Mouse (Mus musculus) forebrain, embryonic 16.5 days (tissue): ENCODE data around the gene Rora. TPM values are rescaled to one million over a fixed set of nuclear protein-coding genes. Genes with fewer than 3 reads are reported as not detected.

Source experiments
- ATAC-seq: fragments of 200-750 bp; cut with Nextera tagmentation; 2 replicates; pipeline ENCODE4 v1.8.0; 2017; ENCODE audit warnings: mild to moderate bottlenecking, moderate library complexity
- H3K27ac ChIP-seq: fragments of 300-500 bp; sonication (generic); 2 replicates; pipeline ENCODE4 v1.5.1; 2014; ENCODE audit warnings: low read length, control low read depth
- H3K27me3 ChIP-seq: fragments of 300-500 bp; sonication (generic); replicated peaks from 2 replicates; pipeline ENCODE4 v1.6.1; 2014; ENCODE audit warnings: low read length; ENCODE audit not compliant: control insufficient read depth, insufficient read depth
- H3K36me3 ChIP-seq: fragments of 300-500 bp; sonication (generic); 2 replicates; pipeline ENCODE4 v1.6.1; 2014; ENCODE audit not compliant: control insufficient read depth, insufficient read depth
- H3K4me1 ChIP-seq: fragments of 300-500 bp; sonication (generic); replicated peaks from 2 replicates; pipeline ENCODE4 v1.6.1; 2014; ENCODE audit warnings: low read length; ENCODE audit not compliant: control insufficient read depth, insufficient read depth
- H3K4me2 ChIP-seq: fragments of 300-500 bp; sonication (generic); 2 replicates; pipeline ENCODE4 v1.6.1; 2014; ENCODE audit warnings: mild to moderate bottlenecking, low read length, control low read depth
- H3K4me3 ChIP-seq: fragments of 300-500 bp; sonication (generic); replicated peaks from 2 replicates; pipeline ENCODE4 v1.5.1; 2014; ENCODE audit warnings: mild to moderate bottlenecking, low read length, control low read depth
- H3K9ac ChIP-seq: fragments of 300-500 bp; sonication (generic); replicated peaks from 2 replicates; pipeline ENCODE4 v1.6.1; 2014; ENCODE audit warnings: low read depth, low read length, control low read depth
- H3K9me3 ChIP-seq: fragments of 300-500 bp; sonication (generic); 2 replicates; pipeline ENCODE4 v1.6.1; 2016; ENCODE audit warnings: low read length; ENCODE audit not compliant: control insufficient read depth
- WGBS: fragments of 180-500 bp; shearing (Covaris S2); extraction: QIAGEN DNeasy Blood & Tissue Kit; methylation state at CpG from one replicate; pipeline ENCODE4 v1.1.7; 2014; 5-methylcytosine and 5-hydroxymethylcytosine counted together
- polyA plus RNA-seq: library from polyadenylated mRNA; unstranded; fragments of >200 nt; fragmentation: Nextera tagmentation; extraction: Ambion mirVana; gene quantifications from 2 replicates; pipeline ENCODE4 v1.2.1, GENCODE M21; 2015

Rora gene
- polyA plus RNA-seq, 1 experiment from 2014 or later: 7.9 TPM

DNA sequence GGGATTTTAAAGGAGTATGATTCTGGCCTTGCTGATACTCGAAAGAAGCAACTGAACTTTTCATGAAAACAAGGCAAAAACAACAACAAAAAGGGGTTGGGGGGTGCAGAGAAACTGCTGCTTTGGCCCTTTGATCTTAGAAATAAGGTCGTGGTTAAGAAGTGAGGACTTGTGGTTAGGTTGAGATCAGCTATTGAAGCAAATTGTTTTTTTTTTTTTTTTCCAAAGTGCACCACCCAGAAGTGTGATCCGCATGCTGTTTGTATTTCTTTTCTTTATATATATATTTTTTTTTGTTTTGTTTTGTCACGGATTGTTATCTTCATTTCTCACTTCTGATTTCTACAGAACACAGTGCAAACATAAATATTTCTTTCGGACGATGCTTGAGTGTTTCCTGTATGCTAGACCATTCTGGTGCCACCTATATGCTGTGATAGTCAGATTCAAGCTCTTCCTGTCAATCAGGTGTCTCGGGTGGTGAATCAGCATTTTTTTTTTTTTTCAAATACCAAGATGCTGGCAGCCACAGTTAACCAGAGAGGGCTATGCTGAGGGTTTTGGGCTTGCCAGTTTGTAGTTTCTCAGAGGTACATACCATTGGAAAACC, 644.3 kb downstream of the Rora start:
- Histone ChIP-seq H3K4me2 (no peak overlapping the region), H3K9ac (no peak overlapping the region), H3K4me3 (no peak overlapping the region), H3K4me1 (peaks cover 5% of the 10 kb centered on the region), H3K36me3 (no peaks in the 10 kb centered on the region), H3K9me3 (no peaks in the 10 kb centered on the region), H3K27ac (no peak overlapping the region), H3K27me3 (peaks cover 16% of the 10 kb centered on the region)
- no peak for ATAC-seq
- 82% methylated on average over 7 of the region's 7 CpGs for WGBS

DNA sequence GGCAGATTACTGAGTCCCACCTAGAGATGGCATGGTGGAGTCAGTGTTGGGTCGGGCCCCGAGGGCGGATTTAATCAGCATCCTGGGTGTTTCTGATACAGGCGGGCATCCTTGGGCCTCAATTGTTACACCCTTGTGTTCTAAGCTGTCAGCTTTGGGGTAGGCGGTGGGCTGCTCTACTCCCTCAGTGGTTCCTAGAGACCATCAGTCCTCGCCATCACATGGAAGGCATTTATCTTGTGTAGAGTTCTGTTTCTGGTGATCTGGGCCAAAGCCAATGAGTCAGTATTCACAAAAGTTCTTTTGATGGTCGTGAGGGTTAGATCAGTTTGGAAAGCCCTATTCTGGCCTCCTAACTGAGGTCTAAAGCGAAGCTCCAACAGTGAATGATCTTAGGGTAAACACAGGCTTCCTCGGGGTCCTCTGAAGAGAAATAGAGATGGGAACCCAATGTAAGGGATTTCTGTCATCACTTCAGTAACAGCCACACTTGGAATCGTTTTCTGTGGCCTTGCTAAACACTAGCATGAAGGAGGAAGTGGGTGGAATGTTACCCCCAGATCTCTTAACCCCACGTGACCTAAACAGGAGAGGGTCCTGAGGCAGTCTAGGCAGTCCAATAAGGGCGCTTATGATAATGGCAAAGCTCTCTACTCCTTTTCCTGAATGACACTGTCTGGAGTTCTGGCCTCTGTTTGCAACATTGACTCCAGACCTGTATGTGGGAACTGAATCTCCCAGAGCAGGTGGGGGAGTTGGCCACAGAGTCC, 645.2 kb downstream of the Rora start:
- Histone ChIP-seq H3K9ac (no peak overlapping the region), H3K27me3 (peaks cover 10% of the 10 kb centered on the region), H3K36me3 (no peaks in the 10 kb centered on the region), H3K4me1 (peaks cover 7% of the 10 kb centered on the region), H3K9me3 (no peaks in the 10 kb centered on the region), H3K4me3 (no peak overlapping the region), H3K27ac (no peak overlapping the region), H3K4me2 (no peak overlapping the region)
- WGBS: 80% methylated on average over 12 of the region's 12 CpGs
- no peak for ATAC-seq

DNA sequence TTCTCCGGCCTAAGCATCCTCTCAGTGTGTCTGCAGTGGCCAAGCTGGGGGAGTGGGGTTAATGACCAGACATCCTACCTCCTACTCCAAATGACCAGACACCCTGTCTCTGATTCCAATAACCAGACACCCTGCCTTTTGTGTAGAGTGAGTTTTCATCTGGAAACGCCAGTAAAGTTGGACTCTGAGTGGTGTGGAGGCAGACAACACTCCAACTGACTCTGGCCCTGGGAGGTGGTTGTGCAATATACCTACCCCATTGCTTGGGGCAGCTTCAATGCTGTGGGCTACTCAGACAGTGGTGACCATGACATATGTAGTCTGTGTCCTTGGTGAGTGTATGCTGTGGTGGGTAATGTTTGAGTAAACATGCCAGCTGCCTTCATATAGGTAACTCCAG, 645.9 kb downstream of the Rora start:
- H3K27ac ChIP-seq: no peak overlapping the region
- ATAC-seq: no peak
- H3K36me3 ChIP-seq: no peaks in the 10 kb centered on the region
- H3K4me2 ChIP-seq: no peak overlapping the region
- H3K4me3 ChIP-seq: no peak overlapping the region
- 81% methylated on average over 2 of the region's 2 CpGs for WGBS
- H3K4me1 ChIP-seq: peaks cover 7% of the 10 kb centered on the region
- H3K27me3 ChIP-seq: peaks cover 8% of the 10 kb centered on the region
- H3K9me3 ChIP-seq: no peaks in the 10 kb centered on the region
- H3K9ac ChIP-seq: no peak overlapping the region

DNA sequence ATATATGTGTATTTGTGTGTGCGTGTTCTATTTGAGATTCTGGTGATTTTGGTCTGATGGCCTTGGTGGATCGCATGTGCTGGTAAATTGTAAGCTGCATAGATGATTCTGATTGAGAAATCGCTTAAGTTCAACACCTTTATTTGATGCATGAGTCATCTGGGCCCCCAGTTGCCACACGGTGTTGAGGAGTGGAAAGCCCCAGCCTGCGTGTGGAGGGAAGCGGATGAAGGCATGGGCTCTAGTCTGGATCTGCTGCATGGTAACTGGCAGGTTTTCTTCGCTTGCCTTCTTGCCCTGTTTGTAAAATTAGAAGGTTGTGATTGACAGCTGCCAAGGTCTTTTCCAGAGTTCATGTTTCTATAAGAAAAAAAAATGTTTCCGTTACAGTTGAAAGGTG, 646.7 kb downstream of the Rora start:
- Histone ChIP-seq H3K4me2 (no peak overlapping the region), H3K9me3 (no peaks in the 10 kb centered on the region), H3K9ac (no peak overlapping the region), H3K4me3 (no peak overlapping the region), H3K36me3 (no peaks in the 10 kb centered on the region), H3K27ac (no peak overlapping the region), H3K27me3 (peaks cover 3% of the 10 kb centered on the region), H3K4me1 (peaks cover 7% of the 10 kb centered on the region)
- no peak for ATAC-seq
- WGBS: 90% methylated on average over 8 of the region's 8 CpGs

DNA sequence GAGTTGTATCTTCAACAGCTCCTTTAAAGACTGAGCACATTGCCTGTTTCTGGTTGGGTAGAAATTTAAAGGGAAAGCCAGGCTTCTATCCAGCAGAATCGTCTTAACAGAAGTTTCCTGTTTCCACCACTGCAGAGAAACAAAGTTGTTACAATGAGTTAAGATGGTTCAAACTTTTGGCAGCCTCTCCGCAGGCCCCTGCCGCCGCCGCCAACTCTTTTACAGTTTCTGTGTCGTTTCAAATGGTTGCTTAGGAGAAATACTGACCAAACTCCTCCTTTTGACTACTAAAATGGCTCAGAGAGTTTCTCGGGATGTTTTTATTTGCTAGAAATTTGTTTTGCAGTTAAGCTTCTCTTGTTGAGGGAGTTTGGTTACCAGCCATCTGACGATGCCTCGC, 647.9 kb downstream of the Rora start:
- Histone ChIP-seq H3K9ac (no peak overlapping the region), H3K4me1 (peaks cover 7% of the 10 kb centered on the region), H3K4me3 (no peak overlapping the region), H3K27ac (no peak overlapping the region), H3K4me2 (no peak overlapping the region), H3K9me3 (no peaks in the 10 kb centered on the region), H3K27me3 (peaks cover 3% of the 10 kb centered on the region), H3K36me3 (no peaks in the 10 kb centered on the region)
- no peak for ATAC-seq
- 13% methylated on average over 9 of the region's 9 CpGs for WGBS

DNA sequence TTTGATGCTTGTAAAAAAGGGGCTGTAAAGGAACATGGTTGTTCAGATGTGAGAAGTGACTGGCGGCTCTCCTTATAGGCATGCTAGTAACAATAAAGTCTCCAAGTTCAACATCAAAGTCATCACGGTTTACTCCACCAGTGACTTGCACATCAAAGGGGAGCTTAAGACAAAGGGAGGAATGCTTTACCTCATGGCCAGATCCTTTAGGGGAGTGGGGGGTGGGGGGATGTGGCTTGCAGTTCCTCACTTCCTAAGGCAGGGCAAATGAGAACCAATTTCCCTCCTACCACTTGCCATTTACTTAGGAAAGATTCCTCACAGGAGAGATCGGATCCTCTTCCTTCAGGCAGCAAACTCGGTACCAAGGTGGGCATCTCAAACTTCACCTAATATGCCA, 648.4 kb downstream of the Rora start:
- ATAC-seq: no peak
- Histone ChIP-seq H3K9ac (no peak overlapping the region), H3K27ac (no peak overlapping the region), H3K36me3 (no peaks in the 10 kb centered on the region), H3K4me2 (no peak overlapping the region), H3K4me3 (no peak overlapping the region), H3K4me1 (peaks cover 10% of the 10 kb centered on the region), H3K9me3 (no peaks in the 10 kb centered on the region), H3K27me3 (peaks cover 3% of the 10 kb centered on the region)
- WGBS: 12% methylated on average over 4 of the region's 4 CpGs

DNA sequence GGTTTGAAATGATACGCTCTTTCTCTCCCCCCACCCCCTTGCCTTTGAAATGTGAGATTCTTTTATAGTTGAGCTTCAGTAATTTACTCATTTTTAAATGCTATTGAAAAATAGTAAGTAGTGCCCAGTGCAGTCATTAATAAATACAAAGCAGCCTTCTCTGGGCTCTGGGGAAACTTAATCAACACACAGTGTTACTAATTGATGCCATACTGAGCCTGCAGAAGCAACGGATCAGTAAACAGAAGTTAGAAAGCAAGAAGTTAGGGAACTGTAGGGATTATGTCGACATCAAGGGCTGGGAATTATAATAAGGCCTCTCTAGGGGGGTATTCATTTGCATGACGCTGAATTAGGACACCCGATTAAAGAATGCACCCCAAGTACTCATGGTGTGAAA, 649.3 kb downstream of the Rora start:
- Histone ChIP-seq H3K9ac (no peak overlapping the region), H3K27ac (no peak overlapping the region), H3K4me3 (no peak overlapping the region), H3K4me2 (no peak overlapping the region), H3K9me3 (no peaks in the 10 kb centered on the region), H3K27me3 (peaks cover 3% of the 10 kb centered on the region), H3K36me3 (no peaks in the 10 kb centered on the region), H3K4me1 (peaks cover 10% of the 10 kb centered on the region)
- 5% methylated on average over 5 of the region's 5 CpGs for WGBS
- ATAC-seq: no peak

DNA sequence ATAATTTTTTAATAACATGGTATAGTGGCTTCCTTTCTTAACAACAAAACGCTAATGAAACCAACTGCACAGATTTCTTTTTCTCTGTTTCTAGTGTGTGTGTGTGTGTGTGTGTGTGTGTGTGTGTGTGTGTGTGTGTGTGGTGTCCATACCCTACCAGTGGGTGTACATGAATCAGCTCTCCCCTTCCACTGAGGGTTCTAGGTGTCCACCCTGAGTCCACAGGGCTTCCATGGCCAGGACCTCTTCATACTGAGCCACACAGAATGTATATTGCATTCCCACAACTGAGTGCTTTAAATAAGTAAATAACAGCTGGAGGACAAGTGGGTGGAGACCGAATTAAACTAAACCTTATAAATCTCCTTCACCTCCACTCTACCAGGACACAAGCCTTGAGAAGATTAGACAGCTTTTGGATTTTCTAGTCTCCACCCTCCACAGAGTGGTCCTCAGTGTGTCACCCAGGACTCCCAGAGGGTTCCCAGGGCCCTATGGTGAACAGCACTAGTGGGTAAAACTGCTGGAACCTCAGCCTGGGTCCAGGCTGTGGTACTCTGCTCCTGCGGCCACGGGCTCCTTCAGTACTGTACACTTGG, 649.9 kb downstream of the Rora start:
- WGBS: 66% methylated on average over 4 of the region's 4 CpGs
- no peaks in the 10 kb centered on the region for H3K36me3 ChIP-seq
- H3K4me2 ChIP-seq: no peak overlapping the region
- no peak overlapping the region for H3K9ac ChIP-seq
- H3K4me3 ChIP-seq: no peak overlapping the region
- H3K27me3 ChIP-seq: peaks cover 3% of the 10 kb centered on the region
- no peak overlapping the region for H3K27ac ChIP-seq
- H3K4me1 ChIP-seq: peaks cover 10% of the 10 kb centered on the region
- H3K9me3 ChIP-seq: no peaks in the 10 kb centered on the region
- no peak for ATAC-seq

DNA sequence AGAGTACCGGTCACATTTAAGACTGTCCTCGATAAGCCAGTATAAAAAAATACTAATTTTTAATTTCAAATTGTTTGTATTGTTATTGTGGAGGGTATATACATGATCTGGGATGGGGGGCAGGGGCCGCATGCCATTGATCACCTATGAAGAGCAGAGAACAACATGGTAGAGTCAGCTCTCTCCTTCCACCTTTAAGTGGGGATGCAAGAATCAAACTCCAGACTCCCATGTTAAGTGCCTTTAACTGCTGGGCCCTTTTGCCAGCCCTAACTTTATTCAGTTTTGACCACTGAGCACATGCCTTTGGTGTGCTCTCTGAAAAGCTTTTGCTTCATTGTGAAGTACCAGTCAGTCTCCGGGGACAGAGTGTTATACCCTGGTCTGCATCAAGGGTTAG, 650.4 kb downstream of the Rora start:
- no peaks in the 10 kb centered on the region for H3K9me3 ChIP-seq
- no peak overlapping the region for H3K4me3 ChIP-seq
- H3K4me1 ChIP-seq: peaks cover 10% of the 10 kb centered on the region
- H3K9ac ChIP-seq: no peak overlapping the region
- H3K36me3 ChIP-seq: no peaks in the 10 kb centered on the region
- WGBS: 87% methylated on average over 4 of the region's 4 CpGs
- no peak overlapping the region for H3K27ac ChIP-seq
- no peak overlapping the region for H3K4me2 ChIP-seq
- ATAC-seq: no peak
- H3K27me3 ChIP-seq: peaks cover 3% of the 10 kb centered on the region
